Mouse (Mus musculus) embryonic facial prominence, embryonic 13.5 days (tissue): Measurements from ENCODE around the gene Mcidas. TPM values are rescaled to one million over a fixed set of nuclear protein-coding genes. Genes with fewer than 3 reads are reported as not detected.

Source experiments
- ATAC-seq: fragments of 200-750 bp; cut with Nextera tagmentation; 2 replicates; pipeline ENCODE4 v1.8.0; 2017; ENCODE audit warnings: low read depth; ENCODE audit not compliant: insufficient number of reproducible peaks, insufficient read depth, low FRiP score, low TSS enrichment
- H3K27ac ChIP-seq: fragments of 300-500 bp; sonication (generic); 2 replicates; pipeline ENCODE4 v1.5.1; 2015; ENCODE audit warnings: moderate library complexity, mild to moderate bottlenecking, inconsistent platforms
- H3K27me3 ChIP-seq: fragments of 300-500 bp; sonication (generic); 2 replicates; pipeline ENCODE4 v1.6.1; 2015; ENCODE audit warnings: mild to moderate bottlenecking, inconsistent platforms
- H3K36me3 ChIP-seq: fragments of 300-500 bp; sonication (generic); 2 replicates; pipeline ENCODE4 v1.6.1; 2015; ENCODE audit warnings: mild to moderate bottlenecking, inconsistent platforms
- H3K4me1 ChIP-seq: fragments of 300-500 bp; sonication (generic); 2 replicates; pipeline ENCODE4 v1.6.1; 2015; ENCODE audit warnings: inconsistent platforms
- H3K4me2 ChIP-seq: fragments of 300-500 bp; sonication (generic); 2 replicates; pipeline ENCODE4 v1.6.1; 2015; ENCODE audit warnings: moderate library complexity, mild to moderate bottlenecking, inconsistent platforms
- H3K4me3 ChIP-seq: fragments of 300-500 bp; sonication (generic); 2 replicates; pipeline ENCODE4 v1.5.1; 2015; ENCODE audit warnings: mild to moderate bottlenecking, inconsistent platforms
- H3K9ac ChIP-seq: fragments of 300-500 bp; sonication (generic); 2 replicates; pipeline ENCODE4 v1.6.1; 2015; ENCODE audit warnings: mild to moderate bottlenecking, inconsistent platforms
- H3K9me3 ChIP-seq: fragments of 300-500 bp; sonication (generic); 2 replicates; pipeline ENCODE4 v1.6.1; 2016; ENCODE audit warnings: inconsistent platforms
- WGBS: fragments of 180-500 bp; shearing (Covaris S2); methylation state at CpG from one replicate; pipeline ENCODE4 v1.1.7; 2015; ENCODE audit warnings: mixed read lengths; 5-methylcytosine and 5-hydroxymethylcytosine counted together
- microRNA counts: library from miRNA; unstranded; fragments of <30 nt; microRNA quantifications from one replicate; lab custom pipeline; 2016
- microRNA-seq: library from miRNA; unstranded; fragments of <30 nt; microRNA quantifications from one replicate; pipeline ENCODE4, GENCODE M21; 2016
- polyA plus RNA-seq: library from polyadenylated mRNA; unstranded; fragments of >200 nt; fragmentation: Nextera tagmentation; extraction: Ambion mirVana; gene quantifications from 2 replicates; pipeline ENCODE4 v1.2.1, GENCODE M21; 2015

The Mcidas gene
- polyA plus RNA-seq, 1 experiment from 2014 or later: 0.34 TPM

DNA sequence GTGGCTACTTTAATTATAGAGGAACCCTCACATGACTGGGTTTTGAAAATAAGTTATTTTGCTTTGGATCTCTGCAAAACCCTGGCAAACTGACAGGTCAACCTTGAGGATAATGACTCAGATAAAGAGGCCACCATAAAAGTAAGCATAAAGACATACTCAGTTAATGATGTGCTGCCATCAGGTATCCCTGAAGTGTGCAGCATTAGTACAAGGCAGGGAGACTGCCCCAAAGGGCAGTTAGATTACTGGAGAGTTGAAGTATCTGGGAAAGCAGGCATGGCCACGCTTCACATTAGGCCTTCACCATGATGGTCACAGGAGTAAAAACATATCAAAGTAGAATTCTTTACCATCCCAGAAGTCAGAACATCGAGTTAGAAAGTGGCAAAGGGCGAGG is 51.2 kb downstream of the Mcidas start:
- H3K4me1 ChIP-seq: peaks cover 9% of the 10 kb centered on the region
- H3K9ac ChIP-seq: peak overlapping the region; percentile 75
- H3K36me3 ChIP-seq: peaks cover 26% of the 10 kb centered on the region
- no peaks in the 10 kb centered on the region for H3K27me3 ChIP-seq
- H3K27ac ChIP-seq: peak overlapping the region; percentile 88; the same call in 1 of the 2 replicates
- WGBS: 50% methylated on average over 3 of the region's 3 CpGs
- peak overlapping the region; percentile 70 for H3K4me2 ChIP-seq
- no peak for ATAC-seq
- peak overlapping the region; percentile 65 for H3K4me3 ChIP-seq
- H3K9me3 ChIP-seq: no peaks in the 10 kb centered on the region

DNA sequence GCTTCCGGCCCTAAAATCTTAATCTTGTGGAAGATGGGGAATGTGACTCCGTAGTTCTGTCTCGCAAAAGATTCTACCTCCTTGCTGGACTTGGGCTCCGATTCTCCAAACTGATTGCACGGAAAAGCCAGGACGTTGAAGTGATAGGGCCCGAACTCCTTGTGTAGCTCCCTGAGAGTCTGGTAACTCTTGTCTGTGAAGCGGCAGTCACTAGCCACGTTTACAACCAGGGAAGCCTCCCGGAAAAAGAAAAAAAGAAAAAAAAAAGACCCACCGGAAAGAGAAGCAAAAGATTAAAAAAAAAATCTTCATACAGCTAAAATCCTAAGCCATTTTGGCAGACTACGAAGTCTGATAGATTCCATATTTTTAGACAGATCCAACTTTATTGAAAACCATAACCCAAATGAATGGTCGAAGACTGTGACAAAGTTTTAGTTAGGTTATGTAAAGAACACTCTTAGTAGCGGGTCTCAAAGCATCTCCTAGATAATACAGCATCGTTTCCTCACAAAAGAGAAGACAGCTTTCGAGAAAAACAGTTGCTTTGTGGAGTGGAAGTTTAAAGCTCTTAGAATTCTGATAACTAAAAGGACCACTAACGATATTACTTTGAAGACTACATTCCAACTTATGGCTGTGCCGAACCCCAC is 51.9 kb downstream of the Mcidas start:
- H3K4me1 ChIP-seq: peaks cover 9% of the 10 kb centered on the region

DNA sequence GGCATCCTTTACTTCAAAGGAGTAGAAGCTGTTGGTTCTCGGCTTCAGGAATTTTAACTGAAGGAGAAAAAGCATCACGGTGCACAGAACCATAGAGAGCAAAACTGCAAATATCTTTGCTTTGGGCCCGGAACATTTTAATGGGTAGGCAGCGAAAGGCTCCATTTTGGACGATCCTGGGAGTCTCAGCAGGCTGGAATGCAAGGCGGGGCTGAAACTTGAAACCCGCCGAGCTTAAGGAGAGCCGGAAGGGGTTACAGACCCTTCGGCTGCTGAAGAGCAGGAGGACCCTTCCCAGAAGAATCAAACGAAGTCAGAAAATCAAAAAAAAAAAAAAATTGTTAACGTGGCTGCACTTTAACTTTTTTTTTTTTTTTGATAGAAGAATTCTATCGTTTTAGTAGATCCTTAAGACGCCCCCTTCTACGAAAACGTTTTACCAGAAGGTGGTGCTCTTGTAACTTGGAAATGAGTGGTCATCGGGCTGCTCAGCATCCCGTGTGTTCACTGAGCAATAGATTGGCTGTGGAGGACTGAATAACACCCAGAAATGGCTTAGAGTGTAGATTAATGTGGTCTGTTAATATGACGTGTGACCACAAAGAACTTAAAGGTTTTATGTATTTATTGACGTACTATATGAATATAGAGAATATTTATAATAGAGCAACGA is 52.7 kb downstream of the Mcidas start, which contains the start of gene Gpx8:
Gene Gpx8 (minus strand): TSS at position 200 of the 673 bp plus-strand sequence.
- H3K9ac ChIP-seq: peak within 1 kb of the TSS; percentile 75
- ATAC-seq: peak; percentile 85
- peak within 1 kb of the TSS; percentile 65 for H3K4me3 ChIP-seq
- no peaks in the 10 kb centered on the region for H3K27me3 ChIP-seq
- H3K36me3 ChIP-seq: peaks cover 24% of the 10 kb centered on the region
- H3K27ac ChIP-seq: peak within 1 kb of the TSS; percentile 88
- peaks cover 9% of the 10 kb centered on the region for H3K4me1 ChIP-seq
- WGBS: 4% methylated on average over 21 of the region's 21 CpGs
- H3K4me2 ChIP-seq: peak within 1 kb of the TSS; percentile 70
- H3K9me3 ChIP-seq: no peaks in the 10 kb centered on the region

More for the DNA sequence above, 51.9 kb downstream of the Mcidas start:
- no peaks in the 10 kb centered on the region for H3K9me3 ChIP-seq
- 8% methylated on average over 18 of the region's 18 CpGs for WGBS
- peaks cover 26% of the 10 kb centered on the region for H3K36me3 ChIP-seq
- no peak for ATAC-seq
- peak overlapping the region; percentile 65 for H3K4me3 ChIP-seq
- H3K27ac ChIP-seq: peak overlapping the region; percentile 88
- H3K27me3 ChIP-seq: no peaks in the 10 kb centered on the region
- H3K9ac ChIP-seq: peak overlapping the region; percentile 75
- H3K4me2 ChIP-seq: peak overlapping the region; percentile 70

DNA sequence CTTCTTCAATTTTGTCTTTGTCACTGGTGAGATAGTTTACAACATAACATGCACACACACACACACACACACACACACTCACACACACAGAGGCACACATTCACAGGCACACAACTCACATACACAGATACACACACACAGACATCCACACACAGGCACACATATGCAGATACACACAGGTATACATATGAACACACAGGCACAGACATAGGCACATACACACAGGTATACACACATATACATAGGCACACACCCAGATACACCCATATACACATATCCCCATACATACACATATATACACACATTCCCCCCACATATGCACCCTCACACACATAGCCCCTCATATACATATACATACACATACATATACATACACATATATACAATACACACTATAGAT is 53.4 kb downstream of the Mcidas start:
- no peak overlapping the region for H3K4me3 ChIP-seq
- H3K4me1 ChIP-seq: peaks cover 9% of the 10 kb centered on the region
- no peak overlapping the region for H3K9ac ChIP-seq
- H3K9me3 ChIP-seq: no peaks in the 10 kb centered on the region
- no peak overlapping the region for H3K27ac ChIP-seq
- no peaks in the 10 kb centered on the region for H3K27me3 ChIP-seq
- H3K4me2 ChIP-seq: peak overlapping the region; percentile 70
- H3K36me3 ChIP-seq: peaks cover 17% of the 10 kb centered on the region
- ATAC-seq: no peak

DNA sequence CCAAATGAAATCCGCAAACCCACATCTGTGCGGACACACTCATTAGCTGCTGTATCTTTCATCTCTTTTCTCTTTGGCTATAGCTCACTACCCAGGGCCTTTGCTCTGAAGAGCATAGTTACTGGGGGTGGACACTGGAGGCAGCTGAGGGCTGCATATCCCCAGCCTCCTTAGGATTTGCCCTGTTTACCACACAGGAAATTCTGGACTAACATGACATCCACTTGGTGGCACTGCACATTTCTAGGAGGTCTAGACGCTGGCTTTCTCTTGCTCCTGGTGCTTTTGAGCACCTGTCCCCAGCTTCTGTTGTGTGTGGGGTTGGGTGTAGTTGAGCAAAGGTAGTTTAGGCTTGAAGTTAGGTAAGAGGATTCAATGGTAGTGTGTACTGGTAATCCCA is 54.0 kb downstream of the Mcidas start:
- Histone ChIP-seq H3K27ac (no peak overlapping the region), H3K4me3 (no peak overlapping the region), H3K27me3 (no peaks in the 10 kb centered on the region), H3K9ac (no peak overlapping the region), H3K9me3 (no peaks in the 10 kb centered on the region), H3K36me3 (peaks cover 11% of the 10 kb centered on the region), H3K4me2 (no peak overlapping the region), H3K4me1 (peaks cover 9% of the 10 kb centered on the region)
- no peak for ATAC-seq
- 73% methylated on average over 3 of the region's 3 CpGs for WGBS

MicroRNA genes within 50 kb of the gene (microRNA counts, 519-probe panel; counts per million panel counts)
- microRNA mmu-miR-449a (lab: Ali Mortazavi, UCI) (2,689 counts per million, percentile 65 among the panel's probes with 10 or more counts), microRNA mmu-miR-449b (lab: Ali Mortazavi, UCI) (236 counts per million, percentile 44 among the panel's probes with 10 or more counts), microRNA mmu-miR-449c (lab: Ali Mortazavi, UCI) (236 counts per million, percentile 44 among the panel's probes with 10 or more counts)

Small RNA genes lying within 50 kb of the gene (microRNA-seq; reads per million reads assigned to microRNA genes)
- gene Mir449a: 258 reads per million, percentile 65 among the genes with 10 or more reads in this experiment
- gene Mir449b: not detected
- not detected for gene Mir449c

Other genes starting within 250 kb of the Mcidas start
- 46.9 and 51.8 TPM in 2 replicates for gene Plpp1, start 193.1 kb upstream of the Mcidas start, polyA plus RNA-seq
- 74.7 and 78.6 TPM in 2 replicates for gene Mtrex, start 66.4 kb upstream of the Mcidas start, polyA plus RNA-seq
- gene Dhx29, start 66.4 kb upstream of the Mcidas start, polyA plus RNA-seq: 31.6 and 44.2 TPM in 2 replicates
- 0.63 and 1.1 TPM in 2 replicates for gene Ccno, start 6.0 kb upstream of the Mcidas start, polyA plus RNA-seq
- gene Cdc20b, start 41.3 kb downstream of the Mcidas start, polyA plus RNA-seq: 0.14 TPM in 1 of 2 replicates, not detected in the other
- 181 and 205 TPM in 2 replicates for gene Gpx8, start 52.6 kb downstream of the Mcidas start, polyA plus RNA-seq
- gene Gzma, start 107.1 kb downstream of the Mcidas start, polyA plus RNA-seq: not detected in 2 replicates
- 2.6 and 3.7 TPM in 2 replicates for gene Esm1, start 215.8 kb downstream of the Mcidas start, polyA plus RNA-seq
- gene Gzmk, start 232.1 kb downstream of the Mcidas start, polyA plus RNA-seq: not detected in 2 replicates